Comparison of ENCODE assay signal across 13 mouse cellular contexts in the genomic region with DNA sequence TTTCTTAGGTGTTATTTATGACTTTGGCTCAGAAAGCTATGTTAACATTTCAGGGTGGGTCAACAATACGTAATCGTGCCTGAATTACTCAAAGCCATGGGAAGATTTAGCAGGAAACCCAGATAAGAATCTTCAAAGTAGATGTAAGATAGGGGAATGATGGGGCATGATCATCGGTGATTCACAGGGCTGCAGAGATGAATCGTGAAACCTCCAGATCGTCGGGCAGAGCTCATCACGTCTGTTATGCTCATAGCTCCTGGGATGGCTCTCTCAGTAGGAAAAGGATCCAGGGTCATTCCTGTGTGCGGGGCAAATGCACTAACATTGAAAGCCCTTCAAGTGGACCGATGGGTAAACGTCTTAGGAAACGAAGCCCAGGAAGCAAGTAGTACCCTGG.
"Had no signal": no experiment of that assay in that cellular context is flagged by ENCODE, and none has a peak within 500 bp of the region (broad histone marks: within the 10 kb centered on the region; RNA-seq: fewer than 3 reads in every experiment).

No protein-coding gene starts in this region.

- DNase-seq: lung, adult 18-20 months; lung, embryonic 14.5 days; lung, postnatal 10 days; lung, postnatal 4 days; midbrain, embryonic 14.5 days; retina, postnatal 1 day; right cerebral cortex, adult 18-20 months; right cerebral cortex, postnatal 25 days; right cerebral cortex, postnatal 4 days; spleen, adult 18-20 months; thymus, adult 18-20 months; thymus, postnatal 14 days; thymus, postnatal 36 days had no signal
